Mouse (Mus musculus): ENCODE data around the gene Hcn2.

DNA sequence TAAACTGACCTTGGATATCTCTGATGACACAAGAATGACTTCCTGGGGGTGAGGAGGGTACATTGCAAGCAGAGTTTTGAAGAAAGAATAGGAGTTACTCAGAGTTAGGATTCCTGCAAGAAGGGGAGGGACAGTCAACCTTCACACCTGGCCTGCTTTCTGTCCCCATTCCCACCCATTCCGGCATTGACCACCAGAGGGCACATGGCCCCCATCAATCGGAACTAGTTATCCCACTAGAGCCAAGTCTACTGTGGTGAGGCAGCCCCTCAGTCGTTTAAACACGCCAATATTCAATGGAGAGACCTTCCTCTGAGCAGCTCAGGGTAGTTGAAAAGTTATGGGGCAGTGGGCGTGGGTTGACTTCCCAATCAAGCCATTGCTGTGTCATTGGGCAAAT is 52.0 kb downstream of the Hcn2 start:
- TF ChIP-seq CTCF (IDR thresholded peaks at IDR 0.05; ENCODE audit: low read depth): peak; percentile 96
- TF ChIP-seq EP300 (IDR thresholded peaks at IDR 0.05; ENCODE audit: low read depth): no peak

All from liver, postnatal 0 days (tissue).